Mouse (Mus musculus): Measurements from ENCODE around the gene A3galt2. TPM values are rescaled to one million over a fixed set of nuclear protein-coding genes. Genes with fewer than 3 reads are reported as not detected.

A3galt2 gene
- polyA plus RNA-seq, 1 experiment = 1.4 TPM

DNA sequence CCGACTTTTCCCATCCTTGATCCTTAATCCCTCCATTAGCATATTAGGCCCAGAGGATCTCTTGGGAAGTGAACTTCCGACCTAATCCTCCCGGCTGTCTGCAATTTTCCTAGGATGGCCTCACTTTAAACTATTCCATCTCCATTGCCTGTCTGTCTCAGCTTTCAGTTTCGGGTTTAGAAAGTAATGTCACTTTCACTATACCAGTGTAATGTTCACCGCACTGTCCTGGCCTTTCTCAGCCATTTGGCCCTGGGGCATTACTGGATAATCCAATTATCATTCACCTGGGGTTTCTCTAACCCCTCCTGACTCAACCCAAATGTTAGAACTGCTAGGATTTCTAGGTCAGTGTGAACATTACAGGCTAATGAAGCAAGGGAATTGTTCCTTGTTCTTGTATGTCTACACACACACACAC is 26.7 kb upstream of the A3galt2 start:
- DNase-seq (ENCODE audit: low read depth) = no peak

DNA sequence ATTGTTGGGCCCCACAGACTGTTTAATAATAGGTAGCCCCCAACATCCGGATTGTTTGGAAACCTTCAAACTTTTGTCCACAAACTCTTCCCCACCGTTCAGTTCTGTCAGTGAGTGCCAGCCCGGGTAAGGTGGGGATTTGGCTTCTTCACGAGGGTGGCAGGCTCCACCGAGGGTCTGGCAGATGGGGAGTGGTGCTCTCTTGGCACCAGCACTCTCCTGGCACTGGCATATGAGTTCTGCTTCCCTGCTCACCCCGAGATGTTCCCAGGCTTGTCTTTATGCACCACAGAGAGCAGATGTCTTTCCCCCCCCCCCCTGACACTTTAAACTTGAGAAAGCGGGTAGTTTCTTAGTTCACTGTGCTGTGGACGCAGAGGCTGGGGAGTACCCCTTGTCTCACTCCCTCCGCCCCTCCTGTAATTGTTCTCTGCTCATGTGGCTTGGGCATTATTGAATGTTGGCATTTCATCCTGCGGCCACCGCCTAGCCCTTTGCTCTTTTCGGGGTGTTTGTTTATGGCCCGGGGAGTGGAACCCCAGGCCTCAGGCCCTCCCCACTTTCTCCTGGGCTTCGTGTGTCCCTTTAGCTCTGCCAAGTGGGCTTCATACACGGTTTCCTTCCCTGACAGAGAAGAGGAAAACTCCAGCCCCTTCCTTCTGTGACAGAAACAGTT is 26.0 kb upstream of the A3galt2 start:
- no peak for DNase-seq (ENCODE audit: low read depth)

DNA sequence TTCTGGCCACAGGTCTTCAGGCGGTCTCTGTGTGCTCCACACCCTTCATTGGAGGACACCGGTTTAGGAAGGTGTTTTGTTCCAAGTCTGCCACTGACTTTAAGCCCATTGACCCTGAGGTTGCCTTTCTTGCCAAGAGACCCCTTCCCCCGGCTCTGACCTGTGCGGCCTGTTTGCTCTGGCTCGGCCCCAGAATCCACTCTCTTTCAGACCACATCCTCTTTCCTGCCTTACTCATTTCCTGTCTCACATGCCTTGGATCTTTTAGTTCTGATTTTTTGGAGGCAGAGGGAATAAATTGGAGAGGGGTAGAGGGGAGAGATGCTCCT is 25.5 kb upstream of the A3galt2 start:
- no peak for DNase-seq (ENCODE audit: low read depth)

DNA sequence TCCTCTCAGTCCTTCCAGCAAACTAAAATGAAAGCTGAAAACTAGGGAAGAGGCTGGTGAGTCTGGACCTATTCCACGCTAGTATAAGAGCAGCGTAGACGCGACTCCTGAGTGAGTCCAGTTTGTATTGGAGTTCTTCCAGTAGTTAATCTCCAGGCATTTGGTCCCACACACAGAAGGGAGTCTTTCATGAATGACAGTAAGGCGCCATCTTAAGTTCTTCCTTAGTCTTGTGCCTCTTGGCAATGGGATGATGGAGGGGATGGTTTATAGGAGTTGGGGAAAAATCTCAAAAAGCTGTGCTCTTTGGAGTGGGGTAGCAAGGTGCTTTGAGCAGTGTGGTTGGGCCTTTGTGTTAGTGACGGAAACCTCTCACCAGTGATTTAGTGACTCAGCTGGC is 24.9 kb upstream of the A3galt2 start:
- DNase-seq (ENCODE audit: low read depth) = no peak

DNA sequence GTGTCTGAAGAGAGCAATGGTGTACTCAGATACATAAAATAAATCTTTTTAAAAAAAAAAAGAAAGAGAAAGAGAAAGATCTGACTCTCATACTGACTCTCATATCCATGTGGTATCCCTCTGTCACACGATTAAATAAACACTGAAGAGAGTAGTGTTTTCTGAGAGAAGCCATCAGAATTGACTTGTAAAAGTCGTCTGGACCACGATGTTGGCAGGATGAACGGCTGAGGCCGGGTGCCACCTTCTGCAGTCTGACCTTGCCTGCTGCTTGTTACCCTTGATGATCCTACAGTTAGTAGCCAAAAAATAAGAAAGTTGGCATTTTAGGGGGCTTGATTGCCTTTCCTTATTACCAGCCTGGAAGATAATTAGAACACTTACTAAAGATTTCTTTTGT is 22.4 kb upstream of the A3galt2 start:
- DNase-seq (ENCODE audit: low read depth) = no peak

DNA sequence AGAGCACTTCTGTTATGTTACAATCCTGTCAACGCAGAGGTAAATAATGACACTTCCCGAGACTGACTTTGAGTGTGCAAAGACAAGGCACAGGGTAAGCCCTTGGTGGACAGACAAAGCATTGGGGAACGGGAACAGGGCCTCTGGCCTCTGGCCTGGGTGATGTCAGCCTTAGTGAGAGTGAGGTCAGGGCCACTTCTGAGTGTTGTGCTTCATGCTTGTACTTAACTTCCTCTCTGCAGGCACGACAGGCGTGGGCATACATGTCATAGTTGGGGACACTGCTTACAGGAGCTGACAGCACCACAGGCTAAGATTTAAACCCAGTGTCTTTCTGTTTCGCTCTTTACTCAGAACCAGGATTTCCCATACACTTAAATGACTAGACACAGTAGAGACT is 21.7 kb upstream of the A3galt2 start:
- no peak for DNase-seq (ENCODE audit: low read depth)

DNA sequence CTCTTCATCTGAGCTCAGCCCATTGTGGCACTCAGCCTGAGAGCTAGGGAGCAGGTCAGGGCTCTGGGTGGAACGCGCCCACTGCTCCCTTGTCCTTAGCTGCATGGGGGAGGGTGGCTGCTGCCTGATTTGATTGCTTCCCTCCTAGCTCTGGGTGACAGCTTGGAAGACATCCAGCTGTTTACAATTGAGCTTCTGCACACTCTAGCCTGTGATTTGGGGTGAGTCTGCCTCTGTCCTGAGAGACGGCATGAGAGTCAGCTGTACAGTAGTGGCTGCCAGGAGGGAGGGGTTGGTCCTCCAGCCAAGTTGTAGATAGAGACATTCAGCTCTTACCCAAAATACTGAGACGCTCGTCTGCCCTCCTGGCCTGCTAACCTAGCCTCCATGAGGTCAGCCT is 20.9 kb upstream of the A3galt2 start:
- DNase-seq (ENCODE audit: low read depth) = no peak

DNA sequence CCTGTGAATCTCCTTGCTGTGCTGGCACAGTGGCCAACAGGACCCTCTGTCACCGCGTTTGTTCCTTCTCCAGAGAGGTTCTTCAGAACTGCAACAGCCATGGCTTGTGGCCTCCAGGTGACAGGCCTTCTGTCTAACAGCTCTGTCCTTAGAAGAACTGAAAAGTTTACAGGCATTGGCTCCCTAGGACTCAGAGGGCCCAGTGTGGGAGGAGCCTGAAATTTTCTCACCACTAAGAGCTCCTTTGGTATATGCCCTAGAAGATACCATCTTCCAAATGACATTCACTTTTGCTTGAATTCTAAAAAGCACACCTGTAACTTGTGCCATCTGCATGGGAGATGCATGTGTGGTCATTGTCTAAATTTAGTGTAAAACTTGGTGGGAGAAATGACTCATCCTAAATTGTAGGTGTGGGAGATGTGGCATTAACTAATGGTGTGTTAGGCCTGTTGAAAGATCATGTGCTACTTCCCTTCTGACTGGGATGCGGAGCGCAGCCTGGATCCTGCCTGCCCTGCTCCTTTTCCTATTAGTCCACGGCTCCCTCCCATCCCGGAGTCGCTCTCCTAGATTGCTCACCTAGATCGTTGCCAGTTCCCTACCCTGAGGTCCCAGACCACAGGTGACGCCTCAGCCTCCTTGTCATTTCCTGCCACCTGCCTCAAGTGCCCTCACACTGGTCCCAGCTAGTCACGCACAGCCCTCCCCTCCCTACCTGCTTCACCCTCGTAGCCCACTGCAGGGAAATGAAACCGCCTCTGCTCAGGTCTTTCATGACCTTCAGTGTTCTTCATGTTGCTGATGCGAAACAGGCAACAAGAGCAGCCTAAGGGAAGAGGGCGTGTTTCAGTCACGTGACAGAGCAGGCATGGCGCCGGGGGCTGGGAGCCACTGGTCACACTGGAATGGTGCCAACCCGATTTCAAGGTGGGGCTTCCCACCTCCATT is 20.2 kb upstream of the A3galt2 start:
- no peak for DNase-seq (ENCODE audit: low read depth)

DNA sequence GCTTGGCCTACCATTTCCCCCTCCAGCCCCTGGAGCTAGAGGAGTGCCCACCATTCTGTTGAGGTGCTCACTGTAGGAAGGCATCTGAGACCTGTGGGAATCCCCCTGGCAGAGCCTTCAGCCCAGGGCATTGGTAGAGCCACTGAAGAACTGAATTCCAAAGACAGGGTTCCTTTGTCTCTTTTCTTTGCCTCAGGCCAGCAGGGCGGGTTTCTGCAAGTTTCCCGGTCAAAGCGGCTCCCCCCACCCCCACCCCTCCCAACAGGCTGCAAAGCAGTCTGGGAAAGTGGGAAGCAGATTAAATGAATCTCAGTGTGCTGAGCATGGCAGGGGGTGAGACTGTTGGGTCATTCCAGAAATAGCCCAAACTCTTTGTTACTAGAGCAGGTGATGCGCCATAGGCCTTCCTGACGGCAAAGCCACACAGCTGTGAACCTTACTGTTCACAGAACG is 18.0 kb upstream of the A3galt2 start:
- DNase-seq (ENCODE audit: low read depth) = no peak

DNA sequence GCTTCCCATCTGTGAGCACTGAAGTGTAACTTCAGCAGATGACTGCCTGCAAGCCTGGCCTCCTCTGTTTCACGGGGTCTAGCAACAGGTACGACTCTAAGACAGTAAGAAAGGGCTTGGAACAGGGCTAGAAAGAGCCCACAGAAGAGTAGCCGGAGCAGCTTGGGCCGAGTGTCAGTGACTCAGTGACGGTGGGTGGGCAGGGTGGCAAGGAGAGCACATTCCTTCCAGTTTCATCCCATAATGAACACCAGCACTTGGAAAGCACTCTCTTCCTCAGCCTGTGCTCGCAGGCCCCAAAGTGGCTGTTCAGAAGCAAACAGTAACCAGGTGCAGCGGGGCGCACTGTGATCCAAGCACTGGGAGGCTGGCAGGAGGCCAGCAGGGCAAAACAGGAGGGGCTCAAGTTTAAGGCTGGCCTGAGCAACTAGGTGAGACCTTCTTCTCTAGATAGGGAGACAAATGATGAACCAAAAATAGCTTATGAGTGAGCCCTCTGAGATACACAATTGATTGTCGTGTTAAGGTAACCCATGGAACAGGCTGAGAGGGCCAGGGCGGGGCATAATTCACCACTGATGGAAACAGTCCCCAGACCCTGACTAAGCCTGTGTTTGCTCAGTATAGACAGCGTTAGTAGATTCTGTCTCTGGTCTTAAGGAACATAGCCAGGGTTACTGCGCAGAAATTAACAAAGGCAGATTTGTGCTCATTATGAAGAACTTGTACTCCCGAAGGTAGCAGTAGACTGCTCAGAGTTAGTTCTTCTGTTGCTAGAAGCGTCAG is 17.1 kb upstream of the A3galt2 start:
- no peak for DNase-seq (ENCODE audit: low read depth)

DNA sequence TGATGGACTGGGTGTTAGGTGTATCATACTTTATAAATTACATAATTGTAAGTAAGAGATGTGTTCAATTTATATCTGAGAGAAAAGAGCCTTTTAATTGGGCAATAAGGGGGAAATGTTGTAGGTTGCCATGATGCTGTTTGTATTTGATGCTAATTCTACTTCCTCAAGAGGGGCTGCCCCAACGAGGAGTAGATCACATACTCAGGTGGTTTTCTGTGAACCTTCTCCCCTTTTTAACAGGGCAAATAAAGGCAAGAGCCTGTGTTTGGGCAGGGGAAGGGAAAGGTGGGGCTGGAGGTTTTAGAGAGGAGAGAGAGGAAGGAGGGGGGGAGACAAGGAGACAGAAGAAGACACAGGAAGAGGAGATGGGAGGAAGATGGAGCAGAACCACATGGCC is 14.3 kb upstream of the A3galt2 start:
- DNase-seq (ENCODE audit: low read depth) = no peak

DNA sequence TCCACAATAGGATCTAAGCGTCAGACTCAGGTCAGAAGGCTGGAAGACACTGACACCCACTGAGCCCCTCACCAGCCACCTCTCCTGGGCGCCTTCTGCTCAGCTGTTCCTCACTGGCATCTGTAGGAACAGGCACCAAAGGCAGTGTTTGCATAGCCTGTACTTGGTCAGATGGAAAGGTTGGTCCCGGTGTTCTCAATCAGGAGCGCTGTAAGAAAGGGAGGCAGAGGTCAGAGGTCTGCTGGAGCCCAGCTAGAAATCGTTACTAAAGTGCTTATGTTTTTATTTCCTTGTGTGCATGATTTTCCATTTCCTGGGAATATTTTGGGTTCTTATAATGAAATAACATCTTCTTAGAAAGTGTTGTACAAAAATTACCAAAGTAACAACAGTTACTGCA is 13.3 kb upstream of the A3galt2 start:
- DNase-seq (ENCODE audit: low read depth) = no peak

DNA sequence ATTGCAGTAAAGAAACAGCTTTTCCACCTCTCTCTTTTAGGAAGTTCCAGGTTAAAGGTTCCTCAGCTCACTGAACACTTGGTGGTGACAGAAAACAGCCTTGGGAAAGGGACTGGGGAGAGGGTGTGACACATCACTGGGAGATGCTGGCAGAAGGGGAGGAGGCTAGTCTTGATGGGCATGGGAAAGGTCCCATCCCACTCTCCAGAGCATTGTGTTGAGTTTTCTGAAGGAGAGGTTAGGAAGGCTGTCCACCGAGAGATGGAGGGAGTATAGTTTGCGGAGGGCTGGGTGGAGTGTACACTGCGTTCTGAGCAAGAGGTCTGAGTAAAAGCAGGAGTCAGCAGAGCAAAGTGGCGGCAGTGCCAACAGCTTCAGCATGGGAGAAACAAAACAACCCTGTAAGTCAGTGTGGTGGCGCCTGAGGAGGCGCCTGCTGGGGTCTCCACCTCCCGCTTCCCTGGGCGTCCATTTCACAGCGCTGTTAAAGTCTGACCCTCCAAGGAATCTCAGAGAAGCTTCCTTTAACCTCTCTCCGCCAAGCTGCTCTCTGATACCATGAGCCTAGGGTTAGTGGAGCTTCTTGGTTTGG is 12.7 kb upstream of the A3galt2 start:
- no peak for DNase-seq (ENCODE audit: low read depth)

DNA sequence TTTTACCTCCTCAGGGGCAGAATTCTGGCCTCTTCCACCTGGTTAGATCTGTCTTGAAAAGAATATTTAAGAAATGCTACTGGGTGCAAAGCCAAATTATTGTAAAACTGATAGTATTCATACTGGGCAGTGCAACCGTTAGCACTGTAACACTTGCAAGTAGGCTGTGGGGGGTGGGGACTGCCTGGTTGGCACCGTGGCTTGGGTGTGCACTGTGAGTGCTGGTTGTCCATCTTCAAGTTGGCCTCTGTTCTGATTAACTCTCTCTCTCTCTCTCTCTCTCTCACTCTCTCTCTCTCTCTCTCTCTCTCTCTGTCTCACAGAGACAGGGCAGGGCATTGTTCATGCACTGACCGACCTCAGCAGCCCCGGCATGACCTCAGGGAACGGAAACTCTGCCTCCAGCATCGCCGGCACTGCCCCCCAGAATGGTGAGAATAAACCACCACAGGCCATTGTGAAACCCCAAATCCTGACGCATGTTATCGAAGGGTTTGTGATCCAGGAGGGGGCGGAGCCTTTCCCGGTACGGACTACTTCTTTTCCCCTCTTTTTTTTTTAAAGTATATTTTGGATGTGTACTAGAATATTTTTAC is 12.0 kb upstream of the A3galt2 start:
- no peak for DNase-seq (ENCODE audit: low read depth)

DNA sequence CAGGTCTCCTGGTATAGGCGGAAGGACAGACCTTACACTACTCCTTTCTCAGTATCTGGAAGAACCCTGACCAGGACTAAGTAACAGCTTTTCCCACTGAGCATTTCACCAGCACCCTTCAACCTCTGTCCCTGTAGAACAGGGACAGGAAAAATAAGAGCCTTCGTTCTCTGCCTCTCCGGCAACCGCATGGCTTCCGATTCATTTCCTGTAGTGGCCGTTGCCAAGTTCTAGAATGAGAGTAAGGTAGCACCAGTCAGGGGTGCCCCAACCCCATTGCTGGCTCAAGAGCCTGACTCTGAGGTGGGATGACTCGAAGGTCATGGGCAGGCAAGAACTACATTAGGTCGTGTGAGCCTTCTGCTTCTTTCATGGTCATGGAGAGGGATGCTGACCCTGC is 10.0 kb upstream of the A3galt2 start:
- no peak for DNase-seq (ENCODE audit: low read depth)

DNA sequence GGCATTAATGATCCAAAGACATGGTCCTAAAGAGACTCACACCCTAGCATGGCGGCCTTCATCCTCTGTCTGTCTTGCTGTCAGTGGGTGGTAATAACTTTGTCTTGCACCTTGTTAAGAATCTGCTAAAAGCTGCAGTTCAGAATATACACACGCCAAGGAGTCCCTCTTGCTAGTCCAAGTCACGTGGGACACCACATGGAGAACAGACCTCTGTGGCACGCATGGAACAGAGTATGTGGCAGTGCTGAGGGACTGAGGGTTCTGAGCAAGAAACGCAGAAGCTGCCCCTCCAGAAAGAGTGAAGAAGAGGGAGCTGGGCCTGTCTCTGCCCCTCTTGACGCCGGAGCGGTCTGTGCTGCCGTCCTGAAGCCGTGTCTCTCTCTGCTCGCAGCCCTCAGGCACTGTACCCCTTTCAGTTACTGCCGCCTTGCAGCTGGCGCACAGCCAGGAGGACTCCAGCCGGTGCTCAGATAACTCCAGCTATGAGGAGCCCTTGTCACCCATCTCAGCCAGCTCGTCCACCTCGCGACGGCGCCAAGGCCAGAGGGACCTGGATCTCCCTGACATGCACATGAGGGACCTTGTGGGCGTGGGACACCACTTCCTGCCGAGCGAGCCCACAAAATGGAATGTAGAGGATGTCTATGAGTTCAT is 7.4 kb upstream of the A3galt2 start:
- no peak for DNase-seq (ENCODE audit: low read depth)

DNA sequence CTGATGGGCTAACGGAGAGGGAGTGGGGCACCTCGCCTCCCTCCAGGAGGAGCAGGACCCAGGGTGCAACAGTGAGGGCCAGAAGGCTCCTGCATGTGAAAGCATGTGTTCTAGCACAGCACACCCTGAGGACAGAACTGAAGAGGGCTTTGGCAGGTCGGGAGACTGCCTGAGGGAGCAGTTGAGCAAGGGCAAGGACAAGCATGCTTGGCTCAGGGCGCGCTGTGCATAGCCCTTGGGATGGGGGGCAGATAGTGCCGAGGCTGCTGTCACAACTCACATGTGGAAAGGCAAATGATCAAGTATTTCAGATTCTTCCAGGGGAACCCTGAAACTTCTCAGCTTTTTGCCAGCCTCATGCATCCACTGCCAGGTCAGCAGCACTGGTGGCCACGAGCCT is 6.9 kb upstream of the A3galt2 start:
- DNase-seq (ENCODE audit: low read depth) = no peak

DNA sequence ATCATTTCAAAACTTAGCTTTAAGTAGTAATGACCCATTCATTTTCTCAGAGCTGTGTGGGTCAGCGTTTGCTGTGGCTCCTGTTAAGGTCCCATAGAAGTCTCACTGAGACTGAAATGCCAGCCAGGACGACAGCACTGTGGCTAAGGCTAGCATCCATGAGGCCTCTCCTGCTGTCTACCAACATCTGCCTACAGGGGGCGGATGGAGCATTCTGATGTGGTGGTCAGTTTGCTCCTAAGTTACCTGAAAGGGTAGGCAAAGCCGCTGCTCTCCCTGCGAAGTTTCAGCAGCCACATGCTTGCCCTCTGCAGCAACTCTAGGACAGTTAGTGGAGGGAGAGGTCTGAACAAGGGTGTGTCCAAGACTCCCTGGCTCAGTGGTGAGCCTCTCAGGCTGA is 4.2 kb upstream of the A3galt2 start:
- DNase-seq (ENCODE audit: low read depth) = no peak

DNA sequence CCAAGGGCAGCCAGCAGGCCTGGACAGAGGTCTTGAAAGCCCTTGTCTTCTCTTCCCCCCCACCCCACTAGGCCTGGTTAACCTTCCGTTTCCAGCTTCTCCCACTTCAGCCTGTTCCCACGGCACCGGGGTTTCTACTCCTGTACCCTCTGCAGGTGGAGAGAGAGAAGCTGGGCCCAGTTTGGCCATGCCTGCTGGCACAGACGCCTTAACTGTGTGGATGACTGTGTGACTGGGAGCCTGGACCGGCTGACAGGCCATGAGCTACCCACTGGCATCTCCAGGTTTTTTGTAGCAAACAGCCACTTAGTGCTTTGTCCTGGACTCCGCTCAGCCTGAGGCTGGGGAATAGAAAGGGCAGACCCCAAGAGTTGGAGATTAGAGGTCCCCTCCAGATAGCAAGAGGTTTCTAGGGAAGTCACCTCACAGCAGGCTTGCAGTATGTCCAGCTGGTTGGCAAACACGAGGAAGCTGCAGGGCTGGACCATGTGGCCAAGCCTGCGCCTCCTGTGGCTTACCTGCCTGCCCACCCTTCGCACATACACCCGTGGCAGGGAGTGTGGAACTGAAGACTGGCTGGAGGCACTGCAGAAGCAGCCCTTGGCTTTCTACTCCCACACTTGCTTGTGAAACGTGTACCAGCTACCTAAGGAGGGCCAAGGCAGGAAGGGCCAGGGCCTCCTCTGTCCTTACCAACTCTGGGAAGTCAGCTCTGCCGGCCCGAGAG is 3.0 kb upstream of the A3galt2 start:
- no peak for DNase-seq (ENCODE audit: low read depth)

DNA sequence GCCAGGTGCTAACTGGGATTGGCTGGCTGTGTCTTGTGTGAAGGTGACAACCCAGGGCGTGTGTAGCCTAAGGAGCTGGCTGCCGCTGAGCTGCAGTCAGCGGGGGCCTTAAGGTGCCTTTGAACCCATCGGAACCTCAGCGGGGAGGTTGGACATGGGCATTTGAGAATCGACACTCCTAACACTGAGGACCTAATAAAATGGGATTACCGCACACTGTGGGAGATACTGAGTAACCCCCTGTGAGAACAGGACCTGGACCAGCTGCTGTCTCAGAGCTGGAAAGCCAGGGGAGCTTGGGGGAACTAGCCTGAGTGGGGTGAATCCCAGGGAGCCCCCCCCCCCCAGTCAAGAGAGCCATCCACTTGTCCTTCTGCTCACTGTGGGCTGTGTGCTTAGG is 1.6 kb upstream of the A3galt2 start:
- DNase-seq (ENCODE audit: low read depth) = no peak

DNA sequence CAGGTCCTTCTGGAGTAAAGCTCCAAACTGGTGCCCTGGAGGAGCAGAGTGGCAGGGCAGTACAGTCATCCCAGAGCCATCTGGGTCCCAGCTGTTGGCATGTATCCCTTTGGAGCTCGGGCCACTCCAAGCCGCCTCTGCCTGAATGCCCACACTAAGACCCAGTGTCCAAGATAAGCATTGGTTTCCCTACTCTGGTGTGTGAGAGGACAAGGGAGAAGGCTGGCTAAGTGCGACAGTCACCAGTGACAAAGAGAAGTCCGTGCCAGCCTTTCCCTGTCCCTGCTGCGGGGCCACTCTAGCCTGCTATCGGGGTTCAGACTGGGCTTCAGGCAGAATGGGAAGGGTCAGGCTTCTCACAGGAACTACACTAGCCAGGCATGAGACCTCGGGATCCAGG is 736 bp downstream of the A3galt2 start:
- DNase-seq (ENCODE audit: low read depth) = no peak

All from gonadal fat pad, adult 2 months (tissue).